Mouse (Mus musculus) lung, embryonic 15.5 days (tissue): ENCODE data around the gene Sptlc3. TPM values are rescaled to one million over a fixed set of nuclear protein-coding genes. Genes with fewer than 3 reads are reported as not detected.

Source experiments
- polyA plus RNA-seq: library from polyadenylated mRNA; unstranded; fragments of >200 nt; fragmentation: Nextera tagmentation; extraction: Ambion mirVana; gene quantifications from 2 replicates; pipeline ENCODE4 v1.2.1, GENCODE M21; 2015

Gene Sptlc3
- polyA plus RNA-seq, 1 experiment from 2014 or later, result 0.89 TPM

Other genes with a start within 250 kb of the Sptlc3 start
- gene Ism1, start 184.3 kb downstream of the Sptlc3 start, polyA plus RNA-seq, result 12.6 and 12.8 TPM in 2 replicates